Mouse (Mus musculus) forebrain, embryonic 15.5 days (tissue): ENCODE data around the gene Cfap299. TPM values are rescaled to one million over a fixed set of nuclear protein-coding genes. Genes with fewer than 3 reads are reported as not detected.

Experiments used
- ATAC-seq: fragments of 200-750 bp; cut with Nextera tagmentation; replicated peaks from 2 replicates; pipeline ENCODE4 v1.8.0; 2017; ENCODE audit warnings: mild to moderate bottlenecking, moderate TSS enrichment, moderate library complexity
- H3K27ac ChIP-seq: fragments of 300-500 bp; sonication (generic); replicated peaks from 2 replicates; pipeline ENCODE4 v1.5.1; 2015; ENCODE audit warnings: mild to moderate bottlenecking, inconsistent platforms
- H3K27me3 ChIP-seq: fragments of 300-500 bp; sonication (generic); 2 replicates; pipeline ENCODE4 v1.6.1; 2015; ENCODE audit warnings: inconsistent platforms
- H3K36me3 ChIP-seq: fragments of 300-500 bp; sonication (generic); 2 replicates; pipeline ENCODE4 v1.6.1; 2015; ENCODE audit warnings: mild to moderate bottlenecking, inconsistent platforms
- H3K4me1 ChIP-seq: fragments of 300-500 bp; sonication (generic); 2 replicates; pipeline ENCODE4 v1.6.1; 2015; ENCODE audit warnings: inconsistent platforms
- H3K4me2 ChIP-seq: fragments of 300-500 bp; sonication (generic); replicated peaks from 2 replicates; pipeline ENCODE4 v1.6.1; 2015; ENCODE audit warnings: mild to moderate bottlenecking, inconsistent platforms
- H3K4me3 ChIP-seq: fragments of 300-500 bp; sonication (generic); 2 replicates; pipeline ENCODE4 v1.5.1; 2015; ENCODE audit warnings: mild to moderate bottlenecking, inconsistent platforms
- H3K9ac ChIP-seq: fragments of 300-500 bp; sonication (generic); replicated peaks from 2 replicates; pipeline ENCODE4 v1.6.1; 2015; ENCODE audit warnings: mild to moderate bottlenecking, inconsistent platforms
- H3K9me3 ChIP-seq: fragments of 300-500 bp; sonication (generic); 2 replicates; pipeline ENCODE4 v1.6.1; 2016; ENCODE audit warnings: inconsistent platforms
- WGBS: fragments of 180-500 bp; shearing (Covaris S2); methylation state at CpG from one replicate; pipeline ENCODE4 v1.1.7; 2015; ENCODE audit warnings: mixed read lengths; 5-methylcytosine and 5-hydroxymethylcytosine counted together
- polyA plus RNA-seq: library from polyadenylated mRNA; unstranded; fragments of >200 nt; fragmentation: Nextera tagmentation; extraction: Ambion mirVana; gene quantifications from 2 replicates; pipeline ENCODE4 v1.2.1, GENCODE M21; 2015

Gene Cfap299
- polyA plus RNA-seq, 1 experiment from 2014 or later, result 2.0 TPM

GRCm38 (mm10) chr5:98476539-98476938 lies 147.4 kb downstream of the Cfap299 start:
- no peaks in the 10 kb centered on the region for H3K27me3 ChIP-seq
- H3K4me2 ChIP-seq, result no peak overlapping the region
- no peak overlapping the region for H3K27ac ChIP-seq
- no peaks in the 10 kb centered on the region for H3K36me3 ChIP-seq
- no peaks in the 10 kb centered on the region for H3K4me1 ChIP-seq
- no peak overlapping the region for H3K4me3 ChIP-seq
- no peaks in the 10 kb centered on the region for H3K9me3 ChIP-seq
- WGBS, result 84% methylated on average over 3 of the region's 3 CpGs
- no peak overlapping the region for H3K9ac ChIP-seq
- no peak for ATAC-seq

DNA sequence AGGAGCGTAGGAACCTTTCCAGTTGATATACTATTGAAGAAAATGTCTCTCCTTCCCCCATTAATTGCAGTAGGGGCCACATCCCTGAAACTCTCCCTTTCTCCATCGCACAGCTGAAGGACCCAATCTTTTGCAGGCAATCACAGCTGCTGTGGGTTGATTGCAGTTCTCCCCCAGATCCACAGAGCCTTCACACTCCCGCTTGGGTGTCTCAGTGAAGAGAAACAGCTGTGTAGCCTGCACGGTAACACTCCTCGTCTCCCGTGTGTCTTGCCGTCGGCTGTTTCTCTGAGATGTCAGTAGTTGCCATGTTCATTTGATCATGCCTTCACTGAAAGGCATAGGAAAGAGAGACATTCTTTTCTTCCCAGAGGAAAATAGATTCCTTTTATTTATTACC lies 148.2 kb downstream of the Cfap299 start:
- Histone ChIP-seq H3K9me3 (no peaks in the 10 kb centered on the region), H3K27ac (no peak overlapping the region), H3K4me3 (no peak overlapping the region), H3K4me1 (no peaks in the 10 kb centered on the region), H3K27me3 (no peaks in the 10 kb centered on the region), H3K9ac (no peak overlapping the region), H3K4me2 (no peak overlapping the region), H3K36me3 (no peaks in the 10 kb centered on the region)
- 78% methylated on average over 8 of the region's 8 CpGs for WGBS
- no peak for ATAC-seq

GRCm38 (mm10) chr5:98483507-98483906 lies 154.4 kb downstream of the Cfap299 start:
- Histone ChIP-seq H3K4me3 (no peak overlapping the region), H3K4me1 (no peaks in the 10 kb centered on the region), H3K36me3 (no peaks in the 10 kb centered on the region), H3K27me3 (no peaks in the 10 kb centered on the region), H3K4me2 (no peak overlapping the region), H3K27ac (no peak overlapping the region), H3K9me3 (no peaks in the 10 kb centered on the region), H3K9ac (no peak overlapping the region)
- no peak for ATAC-seq
- WGBS, result 76% methylated on average over 5 of the region's 5 CpGs

DNA sequence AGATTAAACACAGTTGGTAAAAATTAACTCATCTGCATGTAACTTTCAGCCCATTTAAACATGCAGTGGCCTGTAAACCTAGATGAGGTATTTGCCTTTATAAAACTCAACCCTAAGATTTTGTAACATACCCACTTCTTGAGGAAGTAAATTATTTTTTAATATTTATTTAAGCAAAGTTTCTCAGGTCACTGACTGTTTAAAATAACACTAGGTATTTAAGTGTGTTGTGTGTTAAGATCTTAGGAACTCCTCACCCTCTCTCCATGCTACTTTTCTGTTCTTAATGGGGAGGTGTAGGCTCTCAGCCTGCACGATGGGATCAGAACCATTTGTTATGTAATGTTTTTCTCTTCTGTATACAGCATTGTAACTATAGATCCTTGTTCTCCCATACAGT lies 156.1 kb downstream of the Cfap299 start:
- no peaks in the 10 kb centered on the region for H3K27me3 ChIP-seq
- no peak overlapping the region for H3K27ac ChIP-seq
- H3K4me2 ChIP-seq, result no peak overlapping the region
- H3K9me3 ChIP-seq, result no peaks in the 10 kb centered on the region
- no peak overlapping the region for H3K9ac ChIP-seq
- no peak for ATAC-seq
- no peaks in the 10 kb centered on the region for H3K4me1 ChIP-seq
- no peaks in the 10 kb centered on the region for H3K36me3 ChIP-seq
- WGBS, result 90% methylated on average over 1 of the region's 1 CpGs
- H3K4me3 ChIP-seq, result no peak overlapping the region

DNA sequence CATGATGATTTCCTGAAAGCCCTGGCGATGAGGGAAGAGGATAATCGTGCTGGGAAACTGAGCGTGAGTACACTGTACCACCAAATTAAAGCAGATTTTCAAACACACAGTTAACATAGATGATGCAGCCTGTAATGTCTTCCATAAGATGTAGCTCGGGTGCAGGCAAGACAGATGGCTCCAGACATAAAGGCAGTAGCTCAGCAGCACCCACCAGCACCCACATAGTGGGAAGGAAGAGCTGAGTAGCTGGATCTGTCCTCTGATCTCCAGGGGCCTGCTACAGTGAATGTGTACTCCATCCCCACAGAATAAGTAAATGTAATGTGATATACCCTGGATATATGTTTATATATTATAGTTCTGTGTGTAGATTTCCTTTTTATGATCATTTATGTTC lies 169.2 kb downstream of the Cfap299 start:
- Histone ChIP-seq H3K4me3 (no peak overlapping the region), H3K9me3 (no peaks in the 10 kb centered on the region)

GRCm38 (mm10) chr5:98516214-98516613 lies 187.1 kb downstream of the Cfap299 start:
- Histone ChIP-seq H3K9ac (no peak overlapping the region), H3K4me3 (no peak overlapping the region), H3K4me1 (no peaks in the 10 kb centered on the region), H3K27me3 (no peaks in the 10 kb centered on the region), H3K4me2 (no peak overlapping the region), H3K27ac (no peak overlapping the region), H3K36me3 (no peaks in the 10 kb centered on the region), H3K9me3 (no peaks in the 10 kb centered on the region)
- WGBS, result 86% methylated on average over 7 of the region's 7 CpGs
- no peak for ATAC-seq

More for the DNA sequence above, 169.2 kb downstream of the Cfap299 start:
- Histone ChIP-seq H3K27me3 (no peaks in the 10 kb centered on the region), H3K27ac (no peak overlapping the region), H3K36me3 (no peaks in the 10 kb centered on the region), H3K4me1 (no peaks in the 10 kb centered on the region), H3K4me2 (no peak overlapping the region), H3K9ac (no peak overlapping the region)
- WGBS, result 76% methylated on average over 4 of the region's 4 CpGs
- ATAC-seq, result no peak

- Histone ChIP-seq H3K27me3 (no peaks in the 10 kb centered on the region), H3K4me3 (no peak overlapping the region), H3K36me3 (no peaks in the 10 kb centered on the region), H3K9me3 (no peaks in the 10 kb centered on the region), H3K4me1 (no peaks in the 10 kb centered on the region), H3K9ac (no peak overlapping the region), H3K27ac (no peak overlapping the region), H3K4me2 (no peak overlapping the region)
- no peak for ATAC-seq
- WGBS, result 88% methylated on average over 2 of the region's 2 CpGs
These were observed 191.0 kb downstream of the Cfap299 start for GRCm38 (mm10) chr5:98520118-98520517.

- no peaks in the 10 kb centered on the region for H3K9me3 ChIP-seq
- no peaks in the 10 kb centered on the region for H3K36me3 ChIP-seq
- 92% methylated on average over 7 of the region's 7 CpGs for WGBS
- no peak for ATAC-seq
- H3K4me1 ChIP-seq, result no peaks in the 10 kb centered on the region
- no peak overlapping the region for H3K27ac ChIP-seq
- H3K4me2 ChIP-seq, result no peak overlapping the region
- H3K4me3 ChIP-seq, result no peak overlapping the region
- H3K27me3 ChIP-seq, result no peaks in the 10 kb centered on the region
- no peak overlapping the region for H3K9ac ChIP-seq
These were observed 193.3 kb downstream of the Cfap299 start for GRCm38 (mm10) chr5:98522270-98522977.

DNA sequence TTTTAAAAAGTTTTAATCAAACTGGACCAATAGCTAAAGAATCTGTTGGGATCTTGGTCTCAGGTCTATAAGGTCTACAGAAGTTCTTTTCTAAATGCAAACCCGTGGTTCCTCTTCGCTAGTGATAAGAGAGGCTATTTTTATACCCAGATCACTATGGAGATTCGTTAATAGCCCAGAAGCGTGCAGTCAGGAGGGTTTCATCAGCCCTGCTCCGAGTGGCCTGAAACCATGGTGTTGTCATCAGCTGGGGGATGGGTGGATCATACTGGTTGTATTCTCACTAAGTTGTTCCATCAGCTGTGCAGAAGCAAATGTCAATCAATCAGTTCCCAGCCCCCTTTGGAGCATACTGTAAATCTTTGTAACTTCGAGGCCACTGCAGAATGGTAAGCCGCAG lies 193.9 kb downstream of the Cfap299 start:
- 78% methylated on average over 7 of the region's 7 CpGs for WGBS
- Histone ChIP-seq H3K4me2 (no peak overlapping the region), H3K4me3 (no peak overlapping the region), H3K4me1 (no peaks in the 10 kb centered on the region), H3K27ac (no peak overlapping the region), H3K36me3 (no peaks in the 10 kb centered on the region), H3K9ac (no peak overlapping the region), H3K27me3 (no peaks in the 10 kb centered on the region), H3K9me3 (no peaks in the 10 kb centered on the region)
- ATAC-seq, result no peak

GRCm38 (mm10) chr5:98523783-98524182 lies 194.7 kb downstream of the Cfap299 start:
- 89% methylated on average over 1 of the region's 1 CpGs for WGBS
- Histone ChIP-seq H3K27ac (no peak overlapping the region), H3K4me3 (no peak overlapping the region), H3K9ac (no peak overlapping the region), H3K4me2 (no peak overlapping the region), H3K27me3 (no peaks in the 10 kb centered on the region), H3K9me3 (no peaks in the 10 kb centered on the region), H3K36me3 (no peaks in the 10 kb centered on the region), H3K4me1 (no peaks in the 10 kb centered on the region)
- ATAC-seq, result no peak

DNA sequence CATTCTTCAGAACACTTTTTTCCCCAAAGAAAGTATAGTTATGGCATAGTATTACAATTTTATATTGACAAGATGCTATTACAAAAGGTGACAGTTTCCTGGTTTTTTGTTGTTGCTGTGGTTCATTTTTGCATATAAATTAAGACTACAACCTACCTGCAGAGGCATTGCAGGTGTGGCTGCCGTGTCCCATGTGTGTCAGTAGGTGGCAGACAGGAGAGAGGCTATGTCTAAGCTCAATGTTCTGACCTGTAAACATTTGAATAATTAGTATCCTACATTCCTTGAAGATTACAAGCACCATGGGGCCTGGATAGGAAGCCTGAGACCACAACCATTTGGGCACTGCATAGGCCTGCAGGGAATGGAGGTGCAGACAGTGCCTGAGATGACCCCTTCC lies 212.2 kb downstream of the Cfap299 start:
- H3K4me1 ChIP-seq, result no peaks in the 10 kb centered on the region
- no peak overlapping the region for H3K4me2 ChIP-seq
- WGBS, result 79% methylated on average over 1 of the region's 1 CpGs
- no peaks in the 10 kb centered on the region for H3K36me3 ChIP-seq
- no peak overlapping the region for H3K27ac ChIP-seq
- no peak for ATAC-seq
- no peak overlapping the region for H3K4me3 ChIP-seq
- no peaks in the 10 kb centered on the region for H3K27me3 ChIP-seq
- no peaks in the 10 kb centered on the region for H3K9me3 ChIP-seq
- H3K9ac ChIP-seq, result no peak overlapping the region

- H3K9ac ChIP-seq, result no peak overlapping the region
- WGBS, result 70% methylated on average over 5 of the region's 5 CpGs
- H3K27ac ChIP-seq, result no peak overlapping the region
- no peaks in the 10 kb centered on the region for H3K4me1 ChIP-seq
- no peaks in the 10 kb centered on the region for H3K9me3 ChIP-seq
- H3K27me3 ChIP-seq, result no peaks in the 10 kb centered on the region
- H3K4me3 ChIP-seq, result no peak overlapping the region
- H3K4me2 ChIP-seq, result no peak overlapping the region
- no peaks in the 10 kb centered on the region for H3K36me3 ChIP-seq
- ATAC-seq, result no peak
These were observed 221.2 kb downstream of the Cfap299 start for GRCm38 (mm10) chr5:98550285-98550684.

DNA sequence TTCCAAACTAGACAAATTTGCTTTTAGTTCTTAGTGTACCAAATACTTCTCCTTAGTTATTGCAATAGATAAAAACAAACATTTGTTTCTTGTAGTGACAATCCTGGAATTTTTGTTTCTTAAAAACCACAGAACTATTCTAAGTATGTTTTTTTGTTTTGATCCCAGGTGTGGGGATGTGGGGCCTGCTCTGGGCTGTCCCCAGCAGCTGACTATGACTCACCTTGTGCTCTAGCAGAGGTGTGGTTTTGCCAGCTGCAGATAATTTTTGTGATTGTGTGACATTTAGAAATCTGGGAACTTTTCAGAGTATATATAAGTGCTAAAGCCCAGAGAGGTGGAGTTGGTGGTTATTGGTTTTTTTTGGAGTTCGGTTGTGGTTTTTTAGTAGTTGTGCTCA lies 221.8 kb downstream of the Cfap299 start:
- H3K4me1 ChIP-seq, result no peaks in the 10 kb centered on the region
- 93% methylated on average over 1 of the region's 1 CpGs for WGBS
- no peak overlapping the region for H3K4me3 ChIP-seq
- H3K27me3 ChIP-seq, result no peaks in the 10 kb centered on the region
- H3K36me3 ChIP-seq, result no peaks in the 10 kb centered on the region
- no peak overlapping the region for H3K4me2 ChIP-seq
- H3K9me3 ChIP-seq, result no peaks in the 10 kb centered on the region
- no peak for ATAC-seq
- no peak overlapping the region for H3K27ac ChIP-seq
- H3K9ac ChIP-seq, result no peak overlapping the region
